Mouse (Mus musculus) thymus, postnatal 25 days (tissue): ENCODE data around the gene Zdhhc14.
"Not testable (repeated sequence)": the region's sequence is repeated elsewhere in the genome, so short reads cannot be mapped to it uniquely, and the experiment has no call there.

Experiments used
- DNase-seq: peaks from one replicate; pipeline ENCODE4 v3.0.0; 2022

Zdhhc14 gene

DNA sequence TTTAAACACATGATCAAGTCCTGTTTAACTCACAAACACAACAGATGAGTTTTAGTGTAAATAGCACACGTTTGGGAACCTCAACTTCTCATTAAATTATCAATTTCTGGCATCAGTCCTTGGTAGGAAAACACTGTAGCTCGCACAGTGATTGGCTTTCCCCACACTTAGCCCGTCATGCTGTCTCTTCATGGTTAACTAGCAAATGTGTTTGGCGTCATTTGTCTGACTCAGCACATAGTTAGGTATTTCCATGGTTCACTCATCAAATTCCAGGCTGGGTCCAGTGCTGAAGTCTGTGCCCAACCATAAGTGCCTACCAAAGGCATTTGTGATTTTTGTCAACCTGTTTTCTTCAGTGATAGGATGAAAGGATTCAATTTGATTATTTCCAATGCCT lies 119.9 kb downstream of the Zdhhc14 start:
- no peak for DNase-seq

DNA sequence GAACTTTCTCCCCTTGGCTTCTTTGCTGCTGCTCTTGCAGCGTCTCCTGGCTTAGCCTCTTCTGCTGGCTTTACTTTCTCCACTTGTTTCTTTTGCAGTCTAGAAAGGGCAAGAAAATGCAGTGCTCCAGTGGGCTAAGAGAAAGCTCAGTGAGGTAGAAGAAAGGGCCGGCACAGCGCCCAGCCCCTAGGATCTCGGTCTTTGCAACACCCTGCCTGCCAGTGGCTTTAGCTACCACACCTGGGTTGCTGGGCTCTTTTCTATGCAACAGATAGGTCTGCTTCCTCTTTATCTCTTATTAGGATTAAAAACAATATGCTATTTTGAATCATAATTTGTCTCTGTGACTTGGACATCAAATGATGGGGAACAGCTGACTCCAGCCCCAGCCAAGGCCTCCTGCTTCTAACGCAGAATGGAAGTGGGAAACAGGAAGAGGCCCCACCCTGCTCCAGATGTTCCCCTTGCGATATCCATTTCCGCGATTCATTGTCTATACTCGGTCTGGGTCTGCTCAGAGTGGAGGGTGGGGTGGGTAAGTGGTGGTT lies 122.5 kb downstream of the Zdhhc14 start:
- no peak for DNase-seq

DNA sequence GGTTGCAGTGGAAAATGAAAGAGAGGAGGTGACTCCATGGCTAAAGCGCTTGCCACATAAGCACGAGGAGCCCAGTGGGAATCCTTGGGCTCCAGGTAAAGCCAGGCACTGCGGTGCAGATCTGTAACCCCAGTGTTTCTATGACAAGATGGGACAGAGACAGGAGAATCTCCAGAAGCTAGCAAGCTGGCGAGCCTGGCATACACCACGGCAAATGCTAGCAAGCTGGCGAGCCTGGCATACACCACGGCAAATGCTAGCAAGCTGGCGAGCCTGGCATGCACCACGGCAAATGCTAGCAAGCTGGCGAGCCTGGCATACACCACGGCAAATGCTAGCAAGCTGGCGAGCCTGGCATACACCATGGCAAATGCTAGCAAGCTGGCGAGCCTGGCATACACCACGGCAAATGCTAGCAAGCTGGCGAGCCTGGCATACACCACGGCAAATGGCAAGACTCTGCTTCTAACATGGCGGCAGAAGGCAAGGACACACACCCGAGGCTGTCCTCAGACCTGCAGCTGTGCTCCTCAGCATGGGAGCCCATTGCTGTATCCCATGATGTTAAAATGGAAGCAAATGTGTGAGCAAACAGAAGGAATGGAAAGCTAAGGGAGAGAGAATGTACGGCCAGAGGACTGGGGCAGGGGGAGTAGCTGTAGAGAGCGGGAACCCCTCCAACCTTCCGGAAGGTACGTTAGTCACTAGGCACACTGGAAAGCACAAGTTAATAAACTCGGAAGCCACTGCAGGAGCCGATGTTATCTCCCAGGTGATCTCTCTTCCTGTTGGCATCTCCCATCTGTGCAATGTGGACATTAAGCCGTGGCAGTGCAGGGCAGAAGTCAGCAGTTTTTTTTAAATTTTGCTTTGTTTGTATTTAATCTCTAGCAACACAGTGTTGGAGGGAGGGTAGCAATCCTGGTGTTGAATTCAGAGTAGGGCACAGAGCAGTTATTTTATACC lies 129.6 kb downstream of the Zdhhc14 start:
- DNase-seq: no peak

DNA sequence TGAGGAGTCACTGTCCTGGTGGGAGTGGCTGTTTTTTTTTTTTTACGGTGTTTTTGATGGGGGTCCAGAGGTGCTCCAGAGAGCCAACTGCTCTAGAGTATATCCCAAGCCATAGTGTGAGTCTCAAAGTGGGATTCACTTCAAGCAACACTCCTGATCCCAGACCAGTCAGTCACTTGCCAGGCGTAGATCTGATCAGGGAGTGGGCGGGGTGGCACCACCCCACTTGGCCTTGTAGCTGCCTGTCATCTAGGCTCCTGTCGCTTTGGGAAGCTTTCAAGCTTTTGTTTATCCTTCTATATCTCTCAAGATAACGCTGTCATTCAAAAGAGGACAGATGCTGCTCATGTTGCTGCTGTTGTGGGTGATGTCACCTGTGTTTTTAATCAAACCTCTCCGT lies 130.4 kb downstream of the Zdhhc14 start:
- no peak for DNase-seq

DNA sequence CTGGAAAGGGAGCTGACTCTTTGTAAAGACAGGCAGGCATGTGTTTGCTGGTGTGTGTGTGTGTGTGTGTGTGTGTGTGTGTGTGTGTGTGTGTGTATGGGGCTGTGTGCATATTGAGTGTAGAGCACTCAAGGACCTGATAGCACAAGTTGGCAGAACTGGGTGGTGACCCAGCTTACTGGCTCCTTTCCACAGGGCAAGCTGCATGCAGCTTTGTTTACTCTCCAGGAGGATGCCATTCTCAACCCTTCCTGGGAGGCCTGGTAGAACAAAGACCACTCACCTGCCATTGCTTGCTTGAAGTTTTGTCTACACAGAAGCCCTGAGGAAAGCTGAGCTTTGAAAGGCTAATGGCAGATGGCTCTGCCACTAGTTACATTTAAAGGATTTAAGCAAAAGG lies 130.8 kb downstream of the Zdhhc14 start:
- no peak for DNase-seq

DNA sequence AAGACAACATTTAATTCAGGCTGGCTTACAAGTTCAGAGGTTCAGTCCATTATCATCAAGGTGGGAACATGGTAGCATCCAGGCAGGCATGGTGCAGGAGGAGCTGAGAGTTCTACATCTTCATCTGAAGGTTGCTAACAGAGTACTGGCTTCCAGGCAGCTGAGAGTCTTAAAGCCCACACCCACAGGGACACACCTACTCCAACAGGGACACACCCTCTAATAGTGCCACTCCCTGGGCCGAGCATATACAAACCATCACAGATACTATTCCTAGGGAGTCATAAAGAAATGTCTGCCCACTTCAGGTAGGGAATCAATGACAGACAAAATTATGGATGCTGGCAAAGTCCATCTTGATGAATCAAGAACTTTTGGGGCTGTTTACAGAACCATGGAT lies 132.5 kb downstream of the Zdhhc14 start:
- not testable (repeated sequence) for DNase-seq

DNA sequence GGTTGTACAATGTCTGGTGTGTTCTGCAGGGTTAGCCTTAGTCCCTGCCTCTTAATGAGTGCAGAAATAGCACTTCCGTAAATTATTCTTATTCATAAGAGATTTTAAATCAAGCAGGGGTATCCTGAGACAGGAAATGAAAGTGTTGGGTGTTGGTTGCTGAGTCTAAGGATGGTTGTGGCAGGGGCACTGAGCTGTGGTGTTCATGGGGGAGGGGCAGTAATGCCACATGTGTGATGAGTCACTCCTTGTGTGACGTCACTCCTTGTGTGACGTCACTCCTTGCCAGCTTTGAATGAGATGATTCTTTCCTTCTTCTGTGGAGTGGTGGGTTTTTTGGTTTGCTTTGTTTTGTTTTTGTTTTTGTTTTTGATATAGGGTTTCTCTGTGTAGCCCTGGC lies 134.0 kb downstream of the Zdhhc14 start:
- DNase-seq: no peak

DNA sequence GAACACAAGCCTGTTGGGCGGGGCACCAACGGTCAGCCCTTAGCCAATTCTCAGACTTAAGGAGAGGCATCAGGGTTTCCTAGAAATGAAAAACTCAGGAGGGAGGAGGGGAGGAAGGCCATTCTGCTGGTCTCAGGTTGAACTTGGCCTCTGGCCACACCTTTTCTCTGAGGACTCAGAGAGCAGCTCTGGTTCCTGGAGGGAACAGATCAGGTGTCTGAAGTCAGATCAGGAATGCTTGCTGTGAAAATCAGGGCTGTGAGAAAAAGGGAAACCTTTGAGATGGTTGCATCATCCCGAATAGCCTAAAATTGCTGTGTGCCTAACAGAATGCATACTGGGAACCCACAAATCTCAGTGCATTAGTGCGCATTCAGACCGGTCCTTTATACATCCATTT lies 135.3 kb downstream of the Zdhhc14 start:
- no peak for DNase-seq

DNA sequence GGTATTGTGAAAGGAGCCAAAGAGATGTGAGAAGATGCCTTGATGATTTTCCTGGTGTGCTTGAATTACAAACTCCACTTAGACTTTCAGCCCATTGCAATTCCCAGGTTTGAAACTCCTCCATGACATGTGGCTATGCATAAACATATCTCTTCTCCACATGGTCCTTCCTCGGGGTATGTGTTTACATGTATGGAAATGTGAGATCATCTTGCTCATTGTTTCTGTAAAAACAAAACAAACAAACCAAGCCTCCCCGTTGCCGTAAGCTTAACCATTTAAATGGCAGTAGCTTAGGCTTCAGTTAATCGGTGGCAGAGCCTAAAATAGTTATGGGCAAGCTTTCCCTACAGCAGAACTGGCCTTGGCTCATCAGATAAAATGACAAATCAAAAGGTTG lies 137.3 kb downstream of the Zdhhc14 start:
- no peak for DNase-seq

DNA sequence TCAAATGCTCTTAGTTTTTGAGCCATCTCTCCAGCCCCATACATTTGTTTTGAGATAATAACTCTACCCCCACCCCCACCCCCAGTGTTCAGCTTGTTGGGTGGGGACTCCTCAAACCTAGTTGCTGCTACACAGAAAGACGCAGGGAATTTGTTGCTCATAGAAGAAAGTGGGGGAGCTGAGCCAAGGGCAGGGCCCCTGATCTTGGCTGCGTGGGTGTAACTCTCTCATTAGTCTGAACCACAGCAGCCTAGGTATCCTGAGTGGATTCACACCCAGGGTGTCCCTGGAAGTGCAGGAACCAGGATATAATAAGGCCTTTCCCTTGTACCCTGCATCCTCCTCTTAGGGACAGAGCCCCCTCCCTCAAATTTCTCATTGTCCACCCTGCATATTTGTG lies 142.9 kb downstream of the Zdhhc14 start:
- no peak for DNase-seq

DNA sequence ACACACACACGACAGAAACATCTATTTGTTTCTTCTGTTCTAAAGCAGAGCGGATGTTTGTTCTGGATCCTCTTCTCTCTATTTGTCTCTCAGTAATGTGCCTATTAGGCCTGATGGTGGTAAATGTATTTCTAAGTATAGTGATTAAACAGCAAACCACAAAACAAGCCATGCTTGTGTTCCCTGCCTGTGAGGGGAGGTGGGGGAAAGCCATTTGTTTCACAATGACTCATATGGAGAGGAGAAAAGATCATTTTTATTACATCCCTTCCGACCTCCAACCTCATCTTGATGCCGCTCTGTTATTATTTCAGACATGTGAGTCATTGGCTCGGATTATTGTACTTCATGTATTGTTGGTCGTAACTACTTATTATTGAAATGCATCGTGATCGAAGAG lies 149.1 kb downstream of the Zdhhc14 start:
- no peak for DNase-seq

DNA sequence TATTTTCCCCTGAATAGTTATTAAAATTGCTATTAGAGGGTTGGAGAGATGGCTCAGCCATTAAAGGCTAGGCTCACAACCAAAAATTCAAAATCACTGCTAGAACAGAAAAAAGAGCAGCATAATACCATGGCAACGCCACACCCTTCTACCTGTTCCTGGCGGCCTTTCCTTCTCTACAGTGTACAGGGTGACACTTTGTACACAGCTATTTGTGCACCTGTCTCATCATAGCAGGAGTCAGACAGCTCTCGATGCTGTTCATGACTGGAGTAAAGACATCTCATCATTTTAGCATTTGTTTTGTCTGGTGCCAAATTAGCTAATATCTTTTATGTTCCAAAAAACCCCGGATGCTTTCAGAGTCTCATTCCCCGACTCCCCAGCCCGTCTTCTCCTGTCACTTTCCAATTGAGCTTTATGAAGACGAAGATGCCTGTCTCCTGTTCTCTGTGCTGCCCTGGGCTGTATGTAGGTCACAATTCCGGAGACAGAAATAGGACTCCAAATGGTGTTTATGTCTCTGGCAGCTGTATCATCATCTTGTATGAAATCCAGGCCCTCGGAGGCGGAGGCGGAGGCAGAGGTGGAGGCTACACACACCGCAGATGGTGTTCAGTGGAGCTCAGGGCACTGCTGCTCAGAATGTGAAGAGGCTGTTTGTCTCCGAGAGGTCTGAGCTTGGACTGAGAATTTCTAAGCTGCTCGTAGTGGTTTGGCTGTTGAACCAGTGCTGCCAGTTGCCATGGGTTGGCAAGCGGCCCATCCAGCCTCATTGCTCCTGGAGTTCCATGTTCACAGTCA lies 150.8 kb downstream of the Zdhhc14 start:
- no peak for DNase-seq

DNA sequence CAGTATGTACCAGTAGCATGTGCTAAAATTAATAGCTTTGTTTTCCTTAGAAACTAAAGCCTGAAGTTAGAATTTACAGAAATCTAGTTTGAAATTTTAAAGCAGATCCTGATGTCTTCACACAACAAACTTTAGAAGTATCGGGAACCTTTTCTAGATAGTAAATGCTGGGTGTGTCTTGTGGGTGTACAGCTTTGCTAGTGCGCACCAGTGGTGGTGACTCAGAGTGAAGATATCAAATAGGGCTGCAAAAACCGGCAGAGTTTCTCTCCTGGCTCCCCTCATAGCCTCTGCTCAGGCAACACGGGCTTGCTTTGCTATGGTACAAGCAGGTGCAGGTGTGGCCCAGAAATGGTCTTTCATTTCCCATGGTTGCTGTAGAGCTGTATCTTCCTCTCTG lies 157.8 kb downstream of the Zdhhc14 start:
- DNase-seq: peak; percentile 11

DNA sequence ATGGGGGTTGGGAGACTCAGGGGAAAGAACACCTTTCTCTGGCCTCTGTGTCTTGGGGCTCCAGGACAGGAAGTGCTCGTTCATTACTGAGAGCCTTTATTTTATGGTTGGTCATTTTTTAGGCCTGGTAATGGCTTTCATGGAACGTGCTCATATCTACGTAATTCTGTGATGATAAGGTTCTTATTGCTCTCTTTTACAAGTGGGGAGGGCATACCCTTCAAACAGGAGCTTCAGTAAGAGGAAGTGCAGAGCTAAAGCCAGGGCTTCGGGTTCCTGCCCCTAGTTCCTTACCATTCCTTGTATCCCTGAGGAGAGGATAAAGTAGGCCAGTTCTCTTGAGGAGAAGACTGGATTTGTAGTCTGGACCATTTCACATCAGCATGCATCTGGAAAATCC lies 158.3 kb downstream of the Zdhhc14 start:
- no peak for DNase-seq

DNA sequence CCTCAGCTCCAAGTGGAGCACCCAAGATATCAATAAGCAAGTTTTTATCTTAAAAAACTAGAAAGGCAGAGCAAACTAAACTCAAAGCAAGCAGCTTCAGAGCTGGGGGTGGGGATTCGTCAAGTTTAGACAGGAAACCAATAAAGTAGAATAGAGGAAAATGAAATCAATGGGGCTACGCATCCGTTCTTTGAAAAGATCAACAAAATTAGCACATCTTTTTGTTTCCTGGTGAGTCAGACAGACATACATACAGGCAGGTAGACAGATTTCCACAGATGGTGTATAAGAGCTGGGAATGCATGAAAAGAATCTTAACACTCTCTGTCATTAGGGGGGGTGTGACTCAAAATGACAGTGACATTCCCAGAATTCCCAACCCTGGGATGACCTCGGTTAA lies 159.2 kb downstream of the Zdhhc14 start:
- no peak for DNase-seq

DNA sequence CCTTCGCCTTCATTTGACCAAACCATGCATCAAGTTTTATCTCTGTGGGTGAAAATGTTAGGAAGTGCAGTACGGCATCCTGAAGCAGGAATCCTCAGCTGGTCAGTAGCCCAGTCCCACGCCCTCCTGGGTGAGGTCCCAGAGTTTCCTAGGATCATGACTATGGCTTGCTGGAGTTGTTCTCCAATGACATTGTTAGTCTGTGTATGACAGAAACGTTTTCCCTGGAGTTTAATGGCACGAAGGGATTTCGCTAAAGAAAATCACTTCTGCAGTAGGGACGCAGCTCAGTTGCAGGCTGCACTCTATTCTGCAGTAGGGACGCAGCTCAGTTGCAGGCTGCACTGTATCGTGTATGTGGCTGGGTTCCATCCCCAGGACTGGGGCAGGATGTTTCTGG lies 161.6 kb downstream of the Zdhhc14 start:
- no peak for DNase-seq

DNA sequence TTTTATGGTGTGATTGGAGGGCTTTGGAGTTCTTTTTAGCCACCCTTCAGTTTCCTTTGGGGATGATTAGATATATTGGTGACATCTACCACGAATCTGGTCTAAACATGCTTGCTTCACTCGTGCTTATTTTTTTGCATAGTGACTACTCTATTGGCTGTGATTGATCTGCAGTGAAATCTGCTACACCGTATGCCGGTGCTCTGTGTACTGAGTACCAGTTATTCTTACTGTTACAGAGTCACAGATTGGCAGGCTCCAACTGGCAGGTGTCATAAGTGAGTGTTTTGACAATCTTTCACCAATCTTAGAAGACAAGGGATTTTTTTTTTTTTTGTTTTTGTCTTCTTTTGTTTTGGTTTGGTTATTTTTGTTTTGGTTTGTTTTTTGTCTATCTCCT lies 163.2 kb downstream of the Zdhhc14 start:
- no peak for DNase-seq

DNA sequence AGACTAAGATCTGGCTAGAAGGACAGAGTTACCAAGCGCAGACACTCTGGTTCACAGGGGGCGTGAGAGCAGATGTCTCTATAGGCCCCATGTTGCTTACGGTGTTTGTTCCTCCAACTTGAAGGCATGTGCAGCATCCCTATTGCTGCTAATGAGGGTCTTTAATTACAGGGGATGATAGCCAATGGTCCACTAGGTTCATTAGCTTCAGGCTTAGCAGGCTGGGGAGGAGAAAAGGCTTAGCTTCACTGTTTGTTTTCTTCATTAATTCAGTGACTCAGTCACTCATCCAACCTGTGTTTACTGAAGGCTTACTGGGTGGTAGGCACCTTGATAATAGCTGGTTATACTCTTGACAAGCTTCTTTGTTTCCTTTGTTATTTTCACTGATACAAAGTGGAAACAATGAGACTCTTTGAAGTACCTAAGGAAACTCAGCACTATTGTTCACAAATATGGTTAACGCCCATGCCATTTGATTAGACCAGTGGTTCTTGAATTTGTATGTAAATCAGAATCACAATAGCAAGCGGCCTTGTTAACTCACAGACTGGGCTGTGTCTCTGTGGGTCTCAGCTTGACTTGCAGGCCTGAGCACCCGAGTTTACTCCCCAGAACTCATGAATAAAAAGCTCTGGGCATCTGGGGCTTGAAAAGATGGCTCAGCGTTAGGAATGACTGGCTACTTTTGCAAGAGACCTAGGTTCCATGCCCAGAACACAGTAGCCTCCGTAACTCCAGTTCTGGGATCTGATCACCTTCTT lies 168.1 kb downstream of the Zdhhc14 start:
- DNase-seq: no peak

DNA sequence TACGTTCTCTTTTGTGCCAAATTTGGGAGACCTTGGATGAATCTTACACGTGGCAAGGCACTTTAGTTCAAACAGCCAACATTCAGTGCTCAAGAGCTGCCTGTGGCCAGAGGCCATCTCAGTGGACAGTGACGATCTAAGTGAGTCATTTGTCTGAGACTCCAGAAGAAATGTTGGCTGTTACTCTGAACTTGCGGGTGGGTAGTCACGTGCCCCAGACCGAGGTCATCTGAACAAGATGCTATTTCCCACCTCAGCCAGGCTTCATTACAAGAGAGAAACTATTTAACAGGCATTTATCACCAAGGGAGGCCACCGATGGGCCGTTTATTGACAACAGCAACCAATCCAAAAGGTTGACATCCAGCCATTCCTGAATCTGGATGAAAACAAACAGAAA lies 174.3 kb downstream of the Zdhhc14 start:
- DNase-seq: no peak

DNA sequence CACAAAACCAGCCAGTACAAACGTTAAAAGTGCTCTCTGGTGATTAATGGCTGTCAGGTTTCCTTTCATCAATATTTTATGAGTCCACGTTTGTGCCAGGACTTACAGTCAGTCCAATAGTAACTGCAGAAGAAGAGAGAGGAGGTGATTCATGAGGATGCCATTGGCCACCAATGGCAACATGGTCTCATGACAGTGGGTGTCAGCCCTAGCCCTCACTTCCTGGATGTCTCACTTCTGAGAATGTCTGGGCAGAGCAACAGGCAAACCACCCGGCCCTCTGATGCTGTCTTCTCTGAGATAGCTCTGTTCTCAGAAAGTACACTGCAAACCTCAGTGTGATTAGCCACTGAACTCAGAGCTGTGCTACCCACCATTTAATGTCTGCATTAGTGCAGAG lies 176.1 kb downstream of the Zdhhc14 start:
- no peak for DNase-seq

DNA sequence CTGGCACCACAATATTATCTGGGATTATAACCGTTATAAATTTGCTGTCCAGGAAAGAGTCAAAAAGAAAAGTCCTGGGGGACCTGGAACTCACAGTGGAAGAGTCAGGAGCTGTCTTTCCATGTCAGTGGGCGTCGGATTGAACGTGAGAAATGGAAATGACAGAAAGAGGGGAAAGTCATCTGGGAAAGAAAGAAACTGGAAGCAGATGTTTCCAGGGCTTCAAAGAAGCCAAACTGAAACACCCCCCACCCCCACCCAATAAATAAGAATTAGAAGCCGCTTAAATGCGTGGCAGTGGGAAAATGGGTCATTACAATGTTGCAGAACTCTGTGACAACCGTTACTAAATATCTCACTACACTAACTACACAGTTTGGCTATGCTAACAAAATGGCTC lies 176.6 kb downstream of the Zdhhc14 start:
- DNase-seq: no peak

DNA sequence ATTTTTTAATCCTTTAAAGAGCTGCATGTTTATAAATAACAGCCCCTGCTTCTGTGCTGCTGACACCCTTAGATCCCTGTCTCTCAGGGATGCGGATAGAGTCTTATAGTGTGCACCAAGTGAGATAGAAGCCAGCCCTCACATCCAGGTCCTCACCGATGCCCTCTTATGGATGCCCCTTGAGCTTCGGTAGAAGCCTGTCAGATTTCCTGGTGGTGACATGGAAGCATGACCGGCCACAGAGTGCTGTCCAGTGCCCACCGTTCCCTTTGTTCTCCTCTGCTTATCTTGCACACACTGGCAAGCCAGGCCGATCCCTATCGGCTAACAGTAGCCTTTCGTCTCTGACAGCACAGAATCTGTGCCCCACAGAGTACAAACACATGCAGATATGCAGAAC lies 183.6 kb downstream of the Zdhhc14 start:
- DNase-seq: peak; percentile 15

DNA sequence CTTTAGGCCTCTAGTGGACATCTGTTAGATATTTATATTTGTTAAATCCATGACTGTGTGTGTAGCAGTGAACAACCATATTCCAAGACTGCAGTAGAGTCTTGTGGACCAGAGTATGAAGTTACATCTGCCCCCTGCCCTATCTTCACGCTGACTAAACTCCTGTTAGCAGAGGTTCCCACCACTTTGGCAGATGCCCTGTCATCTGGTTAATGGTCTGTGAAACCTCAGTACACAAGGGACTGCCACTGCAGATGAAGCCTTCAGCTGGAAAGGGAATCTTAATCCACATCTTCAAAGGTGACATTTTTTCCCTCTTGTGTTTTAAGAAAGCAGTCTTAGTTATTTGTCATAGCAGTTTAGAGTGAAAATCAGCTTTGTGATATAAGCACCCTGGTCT lies 187.0 kb downstream of the Zdhhc14 start:
- no peak for DNase-seq
